Mouse (Mus musculus) layer of hippocampus, adult 11-12 months (tissue): ENCODE results near the gene Gm5800.
"Not testable (repeated sequence)": the region's sequence is repeated elsewhere in the genome, so short reads cannot be mapped to it uniquely, and the experiment has no call there.

Experiments used
- DNase-seq: peaks from one replicate; pipeline ENCODE4 v3.0.0; 2022; ENCODE audit warnings: low spot score

The Gm5800 gene

GRCm38 (mm10) chr14:51717083-51717482, at the start of gene Gm5800:
Gene Gm5800, minus strand, starts transcription at chr14:51717183.
- DNase-seq, result no peak

GRCm38 (mm10) chr14:51755944-51756343, 39.0 kb upstream of the Gm5800 start:
- no peak for DNase-seq

DNA sequence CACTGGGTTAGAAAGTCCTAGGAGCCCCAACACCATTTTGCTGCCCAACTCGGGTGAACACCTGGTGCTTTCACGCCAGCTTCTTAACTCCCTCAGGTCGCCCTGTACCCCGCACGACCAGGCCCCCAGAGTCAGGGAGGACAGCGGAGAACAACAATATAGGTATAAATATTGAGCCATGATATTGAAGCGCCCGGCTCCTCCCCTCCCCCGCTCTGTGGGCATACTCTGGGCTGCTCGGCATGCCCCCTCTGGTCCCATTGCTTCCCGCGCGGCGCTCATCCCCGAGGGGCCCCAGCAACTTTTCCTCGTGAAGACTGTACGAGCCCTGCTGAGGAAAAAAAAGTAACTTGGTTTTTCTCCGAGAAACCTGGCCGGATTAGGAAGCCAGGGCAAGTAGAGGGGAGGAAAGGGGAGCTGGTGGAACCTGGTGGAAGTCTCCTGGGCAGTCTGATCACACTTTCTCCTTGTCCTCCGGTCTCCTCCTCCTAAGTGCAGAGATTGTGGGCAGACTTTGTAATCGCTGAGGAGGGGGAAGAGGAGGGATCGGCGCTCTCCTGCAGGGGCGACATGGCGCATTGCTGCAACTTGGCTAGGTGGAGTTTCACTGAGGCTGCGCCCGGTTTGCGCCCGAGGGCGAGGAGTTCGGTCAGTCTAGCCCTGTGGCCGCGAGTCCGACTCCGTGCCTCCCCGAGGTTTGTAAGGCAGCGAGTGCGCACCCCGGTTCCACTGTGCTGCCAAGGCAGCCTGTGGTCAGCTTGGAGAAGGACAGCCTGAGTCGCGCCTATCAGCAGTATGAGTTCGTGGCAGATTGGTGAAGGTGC, 23.6 kb upstream of the Gm5800 start:
- no peak for DNase-seq

DNA sequence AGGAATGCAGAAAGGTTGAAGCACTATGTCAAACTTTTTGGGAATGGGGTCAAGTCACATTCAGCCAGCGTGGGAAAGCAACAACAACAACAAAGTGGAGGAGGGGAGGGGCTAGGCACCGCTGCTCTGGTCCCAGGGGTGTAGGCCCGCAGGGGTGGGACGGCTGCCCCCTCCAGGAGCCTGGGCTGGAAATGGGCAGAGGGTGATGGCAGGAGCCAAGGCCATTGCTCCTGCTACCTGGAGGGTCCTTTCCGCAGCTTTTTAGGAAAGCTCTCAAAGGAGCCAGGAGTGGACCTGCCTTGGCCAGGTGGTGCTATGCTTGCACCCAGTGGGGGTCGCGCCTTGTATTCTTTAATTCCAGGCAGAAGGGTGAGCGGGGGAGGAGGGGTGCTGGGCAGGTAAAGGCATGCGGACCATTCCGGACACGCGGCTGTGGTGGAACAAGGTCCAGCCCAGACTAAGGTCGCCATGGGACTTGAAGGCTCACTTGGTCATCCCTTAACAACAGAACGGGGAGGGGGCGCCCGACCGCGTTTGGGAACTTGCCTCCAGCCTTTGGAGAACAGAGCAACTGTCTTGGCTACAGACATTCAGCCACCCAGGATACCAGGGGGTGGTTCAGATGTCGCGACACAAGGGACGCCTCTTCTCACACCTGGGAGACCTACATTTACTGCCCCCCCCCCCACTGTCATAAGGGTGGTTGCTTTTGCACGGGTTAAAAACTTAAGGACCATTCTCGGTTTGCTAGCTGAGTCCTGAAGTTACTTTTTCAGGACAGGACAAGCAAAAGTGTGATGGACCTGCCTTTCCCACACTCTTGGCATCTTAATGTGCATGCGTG, 22.4 kb upstream of the Gm5800 start:
- no peak for DNase-seq

DNA sequence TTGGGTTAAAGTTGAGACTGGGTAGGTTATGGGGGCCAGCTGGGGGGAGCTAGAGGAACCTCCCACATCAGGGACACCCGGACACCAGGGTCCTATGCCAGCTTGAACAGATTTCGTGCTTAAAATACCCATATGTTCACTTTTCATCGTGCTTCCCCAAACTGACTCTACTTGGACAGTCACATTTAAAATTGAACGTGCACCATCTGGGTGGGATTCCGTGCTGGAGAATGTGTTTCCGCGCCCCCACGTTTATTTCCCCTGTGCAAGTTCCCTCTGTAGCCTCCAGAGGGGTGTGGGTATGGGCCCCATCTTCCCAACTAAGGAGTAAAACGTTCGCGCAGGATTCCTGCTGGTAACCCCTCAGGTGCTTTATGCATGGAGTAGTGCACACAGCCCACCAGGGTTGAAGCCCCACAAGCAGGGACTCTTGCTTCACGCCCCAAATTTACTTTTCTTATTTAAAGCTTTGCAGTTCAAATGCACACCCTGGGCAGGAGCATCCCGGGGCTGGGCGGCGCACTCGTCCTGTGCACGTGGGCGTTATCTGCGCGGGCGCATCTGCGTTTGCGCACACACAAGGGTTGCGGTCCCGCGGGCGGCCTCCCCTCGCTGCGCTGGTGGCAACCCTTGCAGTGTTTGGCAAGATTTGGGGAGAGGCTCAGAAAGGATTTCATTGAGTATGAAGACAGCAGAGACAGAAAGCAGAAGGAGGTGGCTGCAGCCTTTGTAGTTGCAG, 21.6 kb upstream of the Gm5800 start:
- peak; percentile 15 for DNase-seq

GRCm38 (mm10) chr14:51737967-51738366, 21.0 kb upstream of the Gm5800 start:
- no peak for DNase-seq

GRCm38 (mm10) chr14:51695368-51695767, 21.6 kb downstream of the Gm5800 start, which contains the start of gene Gm17079:
Gene Gm17079, minus strand, starts transcription at chr14:51695468.
- DNase-seq, result not testable (repeated sequence)

GRCm38 (mm10) chr14:51677269-51677668, 39.7 kb downstream of the Gm5800 start:
- no peak for DNase-seq
